Mouse (Mus musculus) ES-E14 (cell line): ENCODE measurements around the gene Gm43518. TPM values are rescaled to one million over a fixed set of nuclear protein-coding genes. Genes with fewer than 3 reads are reported as not detected.
A peak's percentile ranks its signal among the peaks of the same experiment; 100 is the strongest.

Experiments
- DNase-seq: peaks from one replicate; pipeline ENCODE4 v3.0.0-alpha.2; 2013; ENCODE audit warnings: low read depth, low spot score
- H3K27ac ChIP-seq: 2 replicates; pipeline ENCODE4 v1.5.1; 2012; ENCODE audit warnings: low read depth, mild to moderate bottlenecking, low read length, moderate library complexity, mixed read lengths; ENCODE audit not compliant: poor library complexity, insufficient read depth, severe bottlenecking
- H3K36me3 ChIP-seq: 2 replicates; pipeline ENCODE4 v1.6.1; 2012; ENCODE audit warnings: mild to moderate bottlenecking, low read length, moderate library complexity, mixed read lengths; ENCODE audit not compliant: control insufficient read depth, poor library complexity, insufficient read depth, severe bottlenecking
- H3K4me1 ChIP-seq, 2 experiments: fragments of 150-350 bp in 1 of 2; sonication (generic) in 1 of 2; 2 replicates each; pipeline ENCODE4 v1.6.1; 2012; ENCODE audit warnings: low read length in 2 of 2, mild to moderate bottlenecking in 1 of 2, mixed read lengths in 1 of 2; ENCODE audit not compliant: control insufficient read depth in 2 of 2, insufficient read depth in 2 of 2, poor library complexity in 1 of 2
- H3K4me3 ChIP-seq, 2 experiments: fragments of 150-350 bp in 1 of 2; sonication (generic) in 1 of 2; 2 replicates each; pipeline ENCODE4 v1.5.1; 2012; ENCODE audit warnings: low read length in 2 of 2, low read depth in 1 of 2, mild to moderate bottlenecking in 1 of 2, mixed read lengths in 1 of 2; ENCODE audit not compliant: insufficient read depth in 1 of 2, poor library complexity in 1 of 2, severe bottlenecking in 1 of 2
- H3K9ac ChIP-seq: 2 replicates; pipeline ENCODE4 v1.6.1; 2012; ENCODE audit warnings: low read depth, mild to moderate bottlenecking, low read length, mixed read lengths; ENCODE audit not compliant: poor library complexity, insufficient read depth, severe bottlenecking
- H3K9me3 ChIP-seq: fragments of 150-350 bp; sonication (generic); 2 replicates; pipeline ENCODE4 v1.6.1; 2012; ENCODE audit warnings: low read depth, mild to moderate bottlenecking, low read length; ENCODE audit not compliant: control insufficient read depth, insufficient read depth
- CHD2 ChIP-seq: IDR thresholded peaks from 2 replicates; pipeline ENCODE4 v1.6.1; 2014; ENCODE audit warnings: mild to moderate bottlenecking, low read depth, low read length, inconsistent platforms
- HCFC1 ChIP-seq: IDR thresholded peaks from 2 replicates; pipeline ENCODE4 v1.6.1; 2012; ENCODE audit warnings: low read length, inconsistent platforms, borderline replicate concordance; ENCODE audit not compliant: insufficient read depth
- MAFK ChIP-seq: IDR thresholded peaks from 2 replicates; pipeline ENCODE4 v1.6.1; 2014; ENCODE audit warnings: mild to moderate bottlenecking, low read depth, low read length, inconsistent platforms; ENCODE audit not compliant: insufficient read depth
- ZC3H11A ChIP-seq: IDR thresholded peaks from 2 replicates; pipeline ENCODE4 v1.6.1; 2012; ENCODE audit warnings: low read depth, mild to moderate bottlenecking, inconsistent platforms, low read length, borderline replicate concordance
- ZNF384 ChIP-seq: IDR thresholded peaks from 2 replicates; pipeline ENCODE4 v1.6.1; 2012; ENCODE audit warnings: low read depth, low read length, inconsistent platforms
- in situ Hi-C, 2 experiments: fragments of 600-800 bp; cut with MboI; formaldehyde crosslinking; loops; one replicate each; pipeline ENCODE4 v1.15.1; 2025; ENCODE audit warnings: low sequenced_read_pairs in 2 of 2, inconsistent platforms in 1 of 2; ENCODE audit not compliant: unreplicated experiment in 2 of 2
- total RNA-seq: library from RNA; depleted of rRNA; stranded (reverse); fragments of 300-350 nt; gene quantifications from 2 replicates; pipeline ENCODE4 v1.2.3, GENCODE M21; 2012

The Gm43518 gene
- total RNA-seq, 1 experiment = not detected

GRCm38 (mm10) chr5:123922112-123922511, 5.1 kb upstream of the Gm43518 start:
- TF ChIP-seq ZC3H11A (no peak), MAFK (no peak), CHD2 (no peak), ZNF384 (no peak), HCFC1 (no peak)
- Histone ChIP-seq H3K36me3 (peaks cover 36% of the 10 kb centered on the region), H3K4me3 (no peak overlapping the region), H3K4me1 (no peaks in the 10 kb centered on the region), H3K27ac (no peak overlapping the region), H3K9ac (no peak overlapping the region), H3K9me3 (no peaks in the 10 kb centered on the region)
- DNase-seq = no peak
- in situ Hi-C loops = no loop called here

GRCm38 (mm10) chr5:123930508-123930989, 3.3 kb downstream of the Gm43518 start, which contains the start of gene Ccdc62:
Gene Ccdc62 (plus strand): TSS chr5:123930679.
- H3K9me3 ChIP-seq = no peaks in the 10 kb centered on the region
- DNase-seq = peak; percentile 88
- in situ Hi-C loops = no loop called here
- H3K4me3 ChIP-seq = peak within 1 kb of the TSS; percentile 70 to 77
- peaks cover 0 to 5% of the 10 kb centered on the region in 2 experiments; a peak in 1 of 4 replicates for H3K4me1 ChIP-seq
- peaks cover 9% of the 10 kb centered on the region for H3K36me3 ChIP-seq
- TF ChIP-seq MAFK (no peak), CHD2 (peak; percentile 95), ZNF384 (no peak), HCFC1 (0 out of 2 replicates have a peak, but pooled peaks have one; percentile 57), ZC3H11A (no peak)
- peak within 1 kb of the TSS; percentile 51; the same call in 1 of the 2 replicates for H3K27ac ChIP-seq
- peak within 1 kb of the TSS; percentile 94 for H3K9ac ChIP-seq

- no peak for DNase-seq
- peaks cover 8% of the 10 kb centered on the region for H3K36me3 ChIP-seq
- H3K4me1 ChIP-seq = peaks cover 0 to 5% of the 10 kb centered on the region in 2 experiments; a peak in 1 of 4 replicates
- peak overlapping the region; percentile 70 to 77 for H3K4me3 ChIP-seq
- H3K9me3 ChIP-seq = no peaks in the 10 kb centered on the region
- in situ Hi-C loops = no loop called here
- no peak overlapping the region; the same call in 1 of the 2 replicates for H3K27ac ChIP-seq
- peak overlapping the region; percentile 94 for H3K9ac ChIP-seq
- TF ChIP-seq CHD2 (no peak), MAFK (no peak), ZC3H11A (no peak), HCFC1 (no peak), ZNF384 (no peak)
Observed at GRCm38 (mm10) chr5:123931131-123931530, 3.9 kb downstream of the Gm43518 start.

GRCm38 (mm10) chr5:123932927-123933326, 5.7 kb downstream of the Gm43518 start:
- H3K9ac ChIP-seq = no peak overlapping the region
- H3K4me1 ChIP-seq = peaks cover 0 to 5% of the 10 kb centered on the region in 2 experiments; a peak in 1 of 4 replicates
- 0 out of 2 replicates have a peak, but pooled peaks cover 2% of the 10 kb centered on the region for H3K36me3 ChIP-seq
- DNase-seq = no peak
- no peaks in the 10 kb centered on the region for H3K9me3 ChIP-seq
- TF ChIP-seq HCFC1 = no peak
- in situ Hi-C loops = no loop called here
- no peak overlapping the region for H3K27ac ChIP-seq
- H3K4me3 ChIP-seq = no peak overlapping the region

GRCm38 (mm10) chr5:123933556-123933955, 6.3 kb downstream of the Gm43518 start:
- no peak for TF ChIP-seq HCFC1
- no peak for TF ChIP-seq CHD2
- TF ChIP-seq ZNF384 = no peak
- TF ChIP-seq ZC3H11A = no peak
- no peak for TF ChIP-seq MAFK
- in situ Hi-C loops = no loop called here
- Histone ChIP-seq H3K36me3 (0 out of 2 replicates have a peak, but pooled peaks cover 2% of the 10 kb centered on the region), H3K4me3 (peak overlapping the region; percentile 3 to 23; a peak in 2 of 4 replicates), H3K9me3 (no peaks in the 10 kb centered on the region), H3K4me1 (peaks cover 0 to 5% of the 10 kb centered on the region in 2 experiments; a peak in 1 of 4 replicates), H3K9ac (peak overlapping the region; percentile 54; the same call in 1 of the 2 replicates), H3K27ac (no peak overlapping the region)
- DNase-seq = no peak
